Mouse (Mus musculus) layer of hippocampus, adult 9-10 months (tissue): ENCODE results near the gene Gm5458.
"Not testable (repeated sequence)": the region's sequence is repeated elsewhere in the genome, so short reads cannot be mapped to it uniquely, and the experiment has no call there.

Experiments used
- DNase-seq: peaks from one replicate; pipeline ENCODE4 v3.0.0; 2022; ENCODE audit warnings: low spot score

The Gm5458 gene

GRCm38 (mm10) chr14:19602481-19602880 is at the start of gene Gm5458:
Gene Gm5458 (minus strand): TSS chr14:19602581.
- not testable (repeated sequence) for DNase-seq

GRCm38 (mm10) chr14:19646232-19646631 is 43.9 kb upstream of the Gm5458 start:
- no peak for DNase-seq

GRCm38 (mm10) chr14:19584804-19585667 is 17.3 kb downstream of the Gm5458 start, which contains the start of gene Gm2237:
Gene Gm2237 (minus strand): TSS chr14:19585135.
- not testable (repeated sequence) for DNase-seq

GRCm38 (mm10) chr14:19549863-19550262 is 52.5 kb downstream of the Gm5458 start, which contains the start of gene Gm2244:
Gene Gm2244 (minus strand): TSS chr14:19549963.
- DNase-seq, result not testable (repeated sequence)
